Mouse (Mus musculus) bone marrow macrophage, adult 2 months (primary cell): Measurements from ENCODE around the gene Gcnt2.

ENCODE experiments used
- CTCF ChIP-seq: IDR thresholded peaks from 2 replicates; pipeline ENCODE4 v1.5.1; 2012; ENCODE audit warnings: low read depth, mild to moderate bottlenecking, low read length, moderate library complexity
- POLR2A ChIP-seq: IDR thresholded peaks from 2 replicates; pipeline ENCODE4 v1.6.1; 2012; ENCODE audit warnings: mild to moderate bottlenecking, low read depth, low read length, borderline replicate concordance

GRCm38 (mm10) chr13:40841146-40841787 is 18.3 kb upstream of the Gcnt2 start:
- no peak for TF ChIP-seq CTCF
- TF ChIP-seq POLR2A = no peak
